Mouse (Mus musculus) lung, postnatal 14 days (tissue): Measurements from ENCODE around the gene Ttc29.

Source experiments
- DNase-seq: peaks from one replicate; pipeline ENCODE4 v3.0.0; 2021

Gene Ttc29

DNA sequence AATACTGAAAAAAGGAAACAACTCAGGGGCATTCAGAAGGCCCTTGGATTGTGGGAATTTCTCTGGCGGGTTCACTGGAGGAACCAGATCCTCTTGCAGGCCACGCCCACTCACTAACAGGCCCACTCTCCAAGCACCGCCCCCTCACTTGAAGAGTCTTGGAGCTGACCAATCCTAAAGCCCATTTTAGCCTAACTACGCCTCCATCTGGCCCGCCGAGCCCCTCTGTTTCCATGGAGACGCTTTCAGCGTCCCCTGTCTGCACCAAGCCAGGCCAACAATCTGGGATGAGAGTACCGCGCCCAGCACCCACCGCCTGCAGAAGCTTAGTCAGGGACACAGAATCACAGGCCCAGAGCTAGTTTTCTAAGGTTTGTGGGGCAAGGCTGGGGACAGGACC lies at the start of gene Ttc29:
TSS of gene Ttc29 (plus strand) at position 224 of the 400 bp plus-strand sequence.
- peak; percentile 51 for DNase-seq

DNA sequence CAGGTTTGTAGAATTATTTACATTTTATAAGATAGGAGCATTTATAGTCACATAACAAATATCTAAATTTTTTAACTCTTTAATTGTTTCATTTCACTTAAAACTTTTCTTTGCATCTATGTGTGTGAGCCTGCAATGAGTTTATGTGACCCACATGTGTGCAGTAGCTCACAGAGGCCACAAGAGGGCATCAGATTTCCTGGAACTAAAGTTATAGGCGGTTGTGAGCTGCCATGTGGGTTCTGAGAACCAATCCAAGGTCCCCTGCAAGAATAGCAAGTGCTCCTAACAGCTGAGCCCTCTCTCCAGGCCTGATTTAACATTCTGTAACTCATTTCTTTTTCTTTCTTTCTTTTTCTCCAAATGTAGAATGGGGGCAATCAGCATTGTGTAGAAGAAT lies 41.7 kb upstream of the Ttc29 start:
- DNase-seq, result no peak

DNA sequence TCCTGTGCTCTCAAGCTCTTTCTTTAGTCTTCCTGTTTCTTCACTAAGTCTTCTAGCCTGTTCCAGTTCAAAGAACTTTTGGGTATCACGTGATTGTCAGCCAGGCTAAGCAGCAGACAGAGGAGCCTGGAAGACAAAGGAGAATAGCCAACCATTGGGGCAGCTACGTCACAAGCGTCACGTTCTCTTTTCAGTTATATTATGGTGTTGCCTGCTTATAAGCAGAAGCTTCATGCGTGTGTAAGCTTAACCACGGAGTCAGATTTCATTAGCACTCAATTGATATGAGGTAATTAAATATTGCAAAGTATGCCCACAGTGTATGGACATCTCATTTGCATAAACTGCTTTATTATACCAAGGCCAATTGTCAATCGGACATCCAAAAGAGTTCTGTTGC lies 30.4 kb upstream of the Ttc29 start:
- DNase-seq, result no peak

DNA sequence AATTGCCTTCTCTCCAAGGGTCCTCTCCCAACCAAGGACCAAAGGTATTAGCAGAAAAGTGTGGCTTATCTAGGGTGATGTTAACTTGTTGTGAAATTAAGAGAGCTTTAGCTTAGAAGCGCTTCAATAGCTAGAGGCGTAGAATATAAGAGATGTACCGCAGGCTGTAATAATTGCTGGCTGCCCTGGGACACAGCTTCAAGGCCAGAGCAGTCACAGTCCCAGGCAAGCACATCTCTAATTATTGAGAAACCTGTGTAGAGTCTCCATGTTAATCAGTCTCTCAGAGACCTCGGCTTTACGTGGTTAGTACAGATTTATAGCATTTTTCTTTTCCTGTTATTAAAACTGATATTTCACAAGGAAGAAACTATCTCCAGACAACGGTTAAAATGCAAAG lies 29.7 kb upstream of the Ttc29 start:
- no peak for DNase-seq

DNA sequence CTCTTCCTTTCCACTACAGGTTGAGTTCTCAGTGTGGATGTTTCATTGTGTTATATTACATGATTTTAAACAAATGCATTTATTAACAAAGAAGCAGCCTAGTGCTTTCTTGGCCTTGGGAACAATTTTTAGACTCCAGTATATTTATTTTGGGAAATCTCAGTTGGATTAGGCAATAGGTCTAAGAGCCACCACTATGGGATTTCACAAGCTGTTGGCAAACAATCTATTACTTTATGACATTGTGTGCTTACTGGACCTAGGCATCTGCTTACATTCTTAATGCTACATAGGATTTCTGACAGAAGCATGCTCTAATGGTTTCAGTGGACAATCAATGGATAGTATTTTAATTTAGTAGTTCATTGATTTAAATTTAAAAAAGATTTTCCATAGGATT lies 26.0 kb upstream of the Ttc29 start:
- no peak for DNase-seq

DNA sequence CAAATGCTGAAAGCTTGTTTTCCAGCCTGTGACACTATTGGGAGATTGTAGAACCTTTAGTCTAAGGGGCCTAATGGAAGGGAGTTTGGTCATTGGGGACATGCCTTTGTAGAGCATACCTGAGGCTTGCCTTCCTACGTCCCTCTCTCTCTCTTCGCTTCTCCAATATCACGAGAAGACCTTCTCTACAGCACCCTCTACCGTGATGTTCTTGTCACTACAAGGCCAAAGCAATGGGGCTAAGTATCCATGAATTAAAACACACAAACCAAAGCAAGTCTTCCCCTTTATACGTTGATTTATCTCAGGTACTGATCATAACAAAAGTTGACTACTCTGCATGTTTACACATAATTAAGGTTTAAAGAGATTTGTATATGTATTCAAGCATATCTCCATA lies 8.9 kb upstream of the Ttc29 start:
- peak; percentile 2 for DNase-seq

DNA sequence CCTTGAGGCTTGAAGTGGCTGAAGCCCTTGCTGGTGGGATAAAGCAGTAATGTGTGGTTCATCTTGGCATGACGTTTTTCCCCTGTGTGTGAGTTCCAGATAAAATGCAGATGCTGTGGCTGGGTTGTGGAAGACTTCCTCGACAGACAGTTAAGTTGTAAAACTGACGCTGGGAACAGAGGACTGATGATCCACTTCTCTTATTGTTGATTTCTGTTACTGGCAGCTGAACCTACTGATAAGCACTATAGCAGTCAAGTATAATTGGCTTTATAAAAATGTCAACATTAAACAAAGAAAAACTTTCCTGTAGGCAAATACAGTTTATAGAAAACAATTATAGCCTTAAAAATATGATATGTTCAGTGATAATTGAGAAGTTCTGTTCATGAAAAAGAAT lies 2.7 kb upstream of the Ttc29 start:
- no peak for DNase-seq

DNA sequence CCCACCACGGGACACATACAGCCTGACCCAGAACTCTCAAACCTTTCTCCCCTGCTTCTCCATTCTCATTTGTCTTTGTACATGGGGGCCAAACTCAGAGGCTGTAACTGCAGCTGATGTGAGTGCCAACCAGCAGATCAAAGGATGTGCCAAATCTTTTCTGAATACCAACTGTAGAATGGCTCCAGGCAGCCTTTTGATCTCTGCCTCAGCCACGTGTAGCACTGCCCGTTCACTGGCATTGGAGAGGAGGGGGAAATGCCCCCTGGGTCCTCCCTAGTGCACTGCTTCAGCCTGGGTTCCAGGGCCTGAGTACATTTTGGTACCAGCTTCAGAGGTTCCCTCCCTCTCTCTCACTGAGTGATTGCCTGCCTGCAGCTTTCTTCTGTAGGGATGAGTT lies 1.5 kb downstream of the Ttc29 start:
- DNase-seq, result no peak

DNA sequence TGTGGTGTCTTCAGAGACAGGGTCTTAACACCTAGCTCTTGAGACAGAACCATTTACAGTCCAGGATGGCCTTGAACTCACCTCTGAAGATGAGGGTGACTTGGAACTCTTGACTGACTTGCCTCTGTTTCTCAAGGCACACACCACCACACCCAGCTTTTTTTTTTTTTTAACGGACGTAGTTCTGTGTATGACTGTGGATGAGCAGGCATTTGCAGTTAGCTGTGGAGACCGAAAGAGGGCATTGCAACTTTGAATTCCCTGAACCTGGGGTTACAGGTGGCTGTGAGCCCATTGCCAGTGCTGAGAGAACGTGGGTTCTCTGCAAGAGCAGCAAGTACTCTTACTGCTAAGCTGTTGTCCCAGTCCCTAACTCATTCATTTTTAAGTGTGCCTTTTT lies 13.0 kb downstream of the Ttc29 start:
- DNase-seq, result no peak

DNA sequence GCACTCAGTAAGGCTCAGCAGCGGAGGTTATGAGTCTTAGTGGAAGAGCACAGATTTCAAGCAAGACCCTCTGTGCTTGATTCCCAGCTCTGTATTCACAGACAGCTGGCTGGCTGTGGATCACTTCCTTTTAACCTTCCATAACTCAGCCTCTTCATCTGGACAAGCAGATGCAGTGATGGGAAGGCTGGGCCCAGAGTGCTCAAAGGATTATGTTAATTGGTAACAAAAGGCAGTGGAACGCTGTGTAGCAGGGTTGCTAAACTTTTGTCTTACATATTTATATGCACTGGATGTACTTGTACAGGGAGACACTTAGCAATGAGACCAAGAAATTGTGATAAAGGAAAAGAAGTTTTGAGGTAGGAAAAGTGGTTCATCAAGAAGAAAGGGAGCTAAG lies 17.6 kb downstream of the Ttc29 start:
- DNase-seq, result no peak

DNA sequence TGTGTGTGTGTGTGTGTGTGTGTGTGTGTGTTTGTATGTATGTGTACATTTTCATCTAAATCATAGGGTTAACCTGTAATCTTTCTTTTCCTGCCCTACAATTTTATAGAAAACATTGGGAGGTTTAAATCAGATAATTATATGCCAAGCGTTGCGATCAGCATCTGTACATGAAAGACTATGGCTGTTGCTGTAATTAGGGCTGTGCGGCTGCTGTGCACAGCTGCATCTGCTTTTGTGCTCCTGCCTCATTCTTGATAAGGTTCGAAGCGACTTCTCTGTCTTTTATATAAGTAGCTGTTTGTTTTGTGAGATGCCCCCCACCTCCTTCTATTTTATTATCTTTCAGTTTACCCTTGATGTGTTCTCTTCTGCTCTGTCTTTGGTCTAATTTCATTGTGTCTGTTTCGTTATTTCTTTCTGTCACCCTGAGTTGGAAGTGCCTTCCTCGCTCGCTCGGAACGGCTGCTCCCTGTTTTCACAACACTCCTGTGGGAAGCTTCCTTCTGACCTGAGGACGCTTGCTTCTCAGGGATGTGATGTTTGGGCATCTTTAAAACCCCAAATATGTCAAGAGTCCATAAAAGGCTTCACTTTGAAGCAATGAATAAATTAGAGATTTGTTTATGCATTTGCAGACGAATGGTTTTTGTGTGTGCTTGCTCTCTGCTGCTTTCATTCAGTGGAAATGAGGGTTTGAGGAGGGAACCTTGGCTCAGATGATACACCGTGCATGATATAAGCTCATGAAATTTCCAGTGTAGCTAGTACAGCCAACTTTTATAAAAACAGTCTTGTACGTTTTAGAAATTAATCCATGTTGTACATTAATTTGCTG lies 20.0 kb downstream of the Ttc29 start:
- no peak for DNase-seq

DNA sequence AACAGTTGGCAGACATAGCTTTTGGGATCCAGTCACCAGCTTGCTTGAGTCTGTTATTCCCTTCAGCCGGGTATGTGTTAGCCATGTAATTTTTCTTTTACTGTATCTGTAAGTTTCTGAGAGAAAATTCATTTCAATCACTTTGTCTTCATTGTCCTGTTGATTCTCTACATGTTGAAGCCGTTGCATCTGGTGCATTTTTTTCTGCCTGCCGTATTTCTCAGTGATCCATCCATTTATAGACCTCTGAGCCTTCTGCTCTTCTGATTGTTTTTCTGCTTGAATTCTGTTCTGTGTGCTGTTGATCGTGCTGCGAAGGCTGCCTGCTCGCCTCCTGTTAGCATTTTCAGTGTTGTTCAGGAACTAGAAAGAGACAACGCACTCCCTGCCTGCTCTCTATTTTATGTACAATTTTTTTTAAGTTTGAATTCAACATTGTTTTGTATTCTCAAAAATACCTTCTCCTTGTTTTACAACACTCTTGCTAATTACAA lies 20.7 kb downstream of the Ttc29 start:
- no peak for DNase-seq

DNA sequence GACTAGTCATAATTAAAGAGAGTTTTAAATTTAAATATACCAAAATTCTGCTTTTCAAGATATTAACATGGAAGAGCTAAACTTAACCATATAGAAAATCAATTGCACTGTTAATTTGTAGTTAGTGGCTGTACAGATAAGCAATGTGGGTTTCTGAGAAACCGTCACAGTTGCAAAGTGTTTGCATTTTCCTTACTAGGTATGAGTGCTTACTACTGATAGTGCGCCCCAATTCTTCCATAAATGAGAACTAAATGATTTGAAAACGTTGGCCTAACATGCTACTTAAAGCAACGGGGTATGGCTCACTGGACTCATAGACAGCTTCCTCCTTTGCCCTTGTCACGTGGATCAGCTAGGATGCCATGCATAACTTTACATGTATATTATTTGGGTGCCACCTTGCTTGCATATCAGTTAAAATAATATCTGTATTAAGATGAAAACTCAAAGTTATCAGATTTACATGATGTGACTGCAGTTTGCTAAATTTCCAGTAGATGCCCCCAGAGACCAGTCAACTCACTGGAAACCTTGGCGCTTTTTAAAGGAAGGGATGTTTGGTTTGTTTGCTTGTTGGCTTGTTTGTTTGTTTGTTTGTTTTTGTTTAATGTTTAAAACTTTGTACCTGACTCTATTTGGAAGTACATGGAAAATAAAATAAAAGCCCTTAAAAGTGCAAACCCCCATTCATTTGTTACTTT lies 25.0 kb downstream of the Ttc29 start:
- peak; percentile 18 for DNase-seq

DNA sequence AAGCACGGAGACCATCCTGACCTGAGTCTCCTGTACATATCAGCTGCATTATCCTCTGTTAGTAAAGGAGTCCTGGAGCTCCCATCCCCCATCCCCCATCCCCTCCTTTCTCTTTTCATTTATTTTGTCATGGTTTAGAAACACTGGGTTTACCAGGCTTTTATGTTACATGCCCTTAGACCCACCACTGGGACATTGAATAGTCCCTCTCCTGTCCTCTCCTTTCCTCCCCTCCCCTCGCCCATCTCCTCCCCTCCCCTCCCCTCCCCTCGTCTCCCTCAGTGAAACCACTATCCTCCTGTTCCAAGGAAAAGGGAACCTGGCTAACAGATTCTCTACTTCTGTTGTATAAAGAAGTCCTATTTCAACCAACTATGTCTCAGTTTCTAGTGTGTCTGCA lies 38.0 kb downstream of the Ttc29 start:
- DNase-seq, result no peak

DNA sequence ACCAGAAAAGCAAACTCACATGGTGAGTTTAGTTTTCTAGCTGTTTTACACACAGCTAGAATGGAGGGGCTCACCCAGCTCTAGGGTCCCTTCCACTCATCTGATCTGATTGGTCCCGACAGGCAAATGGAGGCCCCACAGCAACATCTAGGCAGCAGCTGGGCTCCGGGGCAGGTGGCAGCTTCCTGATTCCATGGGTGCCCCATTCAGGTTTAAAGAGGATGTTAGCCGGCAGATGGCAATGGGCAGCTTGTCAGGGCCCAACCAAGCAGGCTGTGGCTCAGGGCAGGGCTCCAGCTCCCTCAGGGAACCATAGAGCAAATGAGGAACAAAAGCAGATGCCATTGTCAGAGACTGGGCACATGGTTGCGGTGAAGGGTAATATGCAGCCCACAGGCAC lies 41.3 kb downstream of the Ttc29 start:
- DNase-seq, result no peak

DNA sequence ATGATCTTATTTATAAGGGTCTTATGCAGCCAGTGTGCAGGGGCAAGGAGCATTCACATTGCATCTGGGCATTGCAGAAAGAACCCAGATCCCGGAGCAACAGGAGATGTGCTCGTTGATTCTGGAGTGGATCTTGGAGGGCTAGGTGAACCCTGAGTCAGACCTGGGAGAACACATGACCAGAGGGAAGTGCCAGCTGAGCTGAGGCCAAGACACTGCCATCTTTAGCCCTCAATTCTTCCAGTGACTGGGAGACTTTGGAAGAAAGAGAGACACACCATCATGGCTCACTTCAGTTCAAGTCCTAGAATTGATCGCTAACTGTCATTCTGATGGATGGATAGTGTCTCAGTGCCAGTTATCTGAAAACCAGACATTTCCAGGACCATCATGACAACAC lies 41.9 kb downstream of the Ttc29 start:
- no peak for DNase-seq

DNA sequence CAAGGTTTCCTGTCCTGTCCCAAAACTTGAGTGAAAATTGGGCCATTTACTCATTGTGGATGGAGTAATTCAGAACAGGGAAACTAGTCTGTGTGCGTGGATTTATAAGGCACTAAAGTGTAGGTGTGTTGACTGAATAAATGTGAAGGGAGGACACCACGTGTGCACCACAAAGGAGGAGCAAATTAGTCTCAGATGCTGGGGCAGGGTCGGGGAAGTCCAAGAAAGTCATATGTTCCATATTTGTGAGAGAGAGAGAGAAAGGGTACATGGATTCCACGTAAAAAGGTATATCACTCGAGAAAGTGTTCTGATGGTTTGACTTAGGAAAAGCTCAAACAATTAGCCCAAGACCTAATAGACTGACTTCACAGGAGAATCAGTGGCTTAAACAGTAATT lies 52.4 kb downstream of the Ttc29 start:
- DNase-seq, result no peak

DNA sequence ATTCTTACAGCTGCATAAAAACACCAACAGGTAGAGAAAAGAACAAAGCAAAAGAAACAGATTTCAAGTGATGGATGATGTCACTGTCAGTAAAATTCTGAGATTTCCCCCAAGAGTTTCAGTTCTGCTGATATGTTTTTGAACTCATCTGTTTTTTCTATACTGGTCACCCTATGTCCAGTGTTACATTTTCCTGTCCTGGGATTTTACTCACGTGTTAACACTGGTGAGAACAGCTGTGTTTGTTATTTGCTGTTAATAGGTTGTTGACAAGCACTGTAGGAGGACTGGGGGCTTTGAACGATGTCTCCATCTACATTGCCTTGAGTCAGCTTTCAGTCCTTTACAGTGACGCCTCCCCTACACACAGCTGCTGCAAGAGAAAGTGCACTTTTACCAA lies 53.1 kb downstream of the Ttc29 start:
- DNase-seq, result no peak

DNA sequence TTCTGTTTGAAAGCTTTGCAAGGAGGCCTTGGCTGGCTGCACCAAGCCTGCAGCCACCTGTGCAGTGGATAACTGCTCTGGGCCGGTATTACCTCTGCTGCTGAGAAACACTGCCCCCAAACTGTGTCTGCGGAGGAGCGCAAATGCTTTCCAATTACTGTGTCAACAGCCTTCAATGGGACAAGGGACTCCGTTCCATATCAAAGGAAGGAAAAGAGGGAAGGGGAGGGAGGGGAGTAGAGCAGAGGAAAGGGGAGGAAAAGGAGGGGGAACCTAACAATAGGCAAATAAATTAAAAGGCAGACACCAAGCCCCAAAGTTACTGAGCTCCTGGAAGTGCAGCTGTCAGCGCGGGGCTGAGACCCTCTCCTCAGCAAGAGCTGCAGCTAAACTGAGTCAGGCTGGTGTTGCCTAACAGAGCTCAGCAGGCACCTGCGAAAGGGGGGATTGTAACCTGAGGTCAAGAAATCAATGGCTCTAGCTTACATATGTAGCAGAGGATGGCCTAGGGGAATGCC lies 54.9 kb downstream of the Ttc29 start:
- DNase-seq, result no peak

DNA sequence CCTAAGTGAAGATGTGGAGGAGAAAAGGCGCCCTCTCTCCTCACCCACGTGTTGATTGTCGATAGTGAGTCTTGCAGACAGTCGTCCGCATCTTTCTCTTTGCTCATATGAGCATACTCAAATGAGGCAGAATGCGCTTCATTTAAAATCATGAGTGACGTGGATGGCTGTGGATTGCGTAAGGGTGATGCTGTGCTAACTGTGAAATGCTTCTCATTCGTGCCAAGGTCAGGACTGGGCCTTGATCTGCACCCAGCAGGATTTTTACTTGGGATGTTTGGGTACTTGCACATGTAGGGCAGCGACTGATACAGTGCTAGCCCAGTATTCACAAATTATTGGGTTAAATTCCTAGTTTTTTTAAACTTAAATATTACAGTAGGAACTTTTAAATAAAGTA lies 56.2 kb downstream of the Ttc29 start:
- no peak for DNase-seq

DNA sequence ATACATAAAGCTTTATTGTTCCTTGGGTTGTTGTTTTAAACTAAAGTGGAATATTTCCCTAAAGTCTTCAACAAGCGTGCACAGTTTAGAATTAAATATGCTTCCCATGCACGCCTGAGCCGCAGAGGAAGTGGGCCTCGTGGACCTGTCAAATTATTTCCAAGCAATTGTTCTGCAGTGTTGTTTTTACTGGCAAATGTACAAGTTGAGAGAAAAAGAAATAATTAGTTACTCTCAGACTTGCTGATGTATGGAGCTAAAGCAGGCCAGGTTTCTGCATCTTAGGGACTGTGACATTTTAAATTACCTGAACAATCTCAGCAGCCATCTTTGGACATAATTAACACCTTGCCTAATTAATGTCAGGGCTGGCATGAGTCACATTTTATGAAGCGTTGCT lies 58.3 kb downstream of the Ttc29 start:
- DNase-seq, result no peak

DNA sequence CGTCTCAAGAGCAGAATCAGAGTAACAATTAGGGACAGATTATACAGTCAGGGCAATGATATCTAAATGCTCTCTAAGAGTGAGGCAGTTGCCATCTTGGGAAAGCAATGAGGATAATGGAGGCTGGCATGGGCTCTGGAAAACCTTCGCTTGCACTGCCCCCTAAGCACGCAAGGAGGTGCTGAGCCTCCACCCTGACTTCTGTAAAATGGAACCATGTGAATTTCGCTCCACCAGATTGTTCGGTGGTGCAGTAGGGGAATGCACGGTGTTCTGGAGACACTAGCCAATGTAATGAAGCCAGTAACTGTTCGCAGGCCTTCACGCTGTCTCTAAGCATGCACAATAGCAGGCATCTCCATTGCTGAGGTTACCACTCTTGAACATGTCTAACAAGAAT lies 63.0 kb downstream of the Ttc29 start:
- DNase-seq, result no peak

DNA sequence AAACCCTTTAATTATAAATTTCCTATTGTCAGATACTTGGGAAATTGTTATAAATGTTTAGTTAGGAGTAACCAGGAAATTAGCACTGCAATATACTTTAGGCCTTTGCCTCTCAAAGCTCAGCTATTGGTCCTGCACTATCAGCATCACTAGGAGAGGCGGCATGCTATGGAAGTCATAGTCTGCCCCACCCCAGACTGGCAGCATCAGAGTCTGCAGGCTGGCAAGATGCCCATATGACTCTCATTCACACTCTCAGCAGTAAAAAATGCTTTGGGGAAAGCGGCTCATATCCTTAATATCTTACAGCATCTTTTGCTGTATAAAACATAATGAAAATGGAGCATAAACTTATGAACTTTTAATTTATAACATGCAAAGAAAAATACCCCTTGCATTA lies 64.3 kb downstream of the Ttc29 start:
- no peak for DNase-seq

DNA sequence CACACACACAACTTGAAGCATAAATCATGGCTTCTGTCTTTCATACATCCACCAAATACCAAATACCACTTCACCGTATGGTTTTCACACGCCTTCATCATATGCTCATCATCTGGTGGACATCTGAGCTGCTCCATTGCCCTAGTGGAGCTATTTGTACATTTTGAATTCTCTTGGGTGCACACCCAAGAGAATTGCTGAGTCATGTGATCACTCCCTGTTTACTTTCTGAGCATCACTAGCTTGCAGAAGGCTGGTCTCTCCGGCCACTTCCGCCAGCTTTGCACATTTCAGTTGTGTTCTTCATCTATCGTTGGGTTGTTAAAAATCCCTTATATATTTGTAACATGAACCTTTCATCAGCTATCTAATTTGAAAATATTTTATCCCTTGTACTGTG lies 65.5 kb downstream of the Ttc29 start:
- DNase-seq, result no peak
